In genomic region chr17:58923316-58923866, GRCm38 (mm10) we compare ENCODE assay signal across 15 mouse cellular contexts.
DNase-seq lines count a peak whose midpoint lies in the region; ATAC-seq and TF ChIP-seq lines count a peak whose summit lies in the region.
"Had no signal": no experiment of that assay in that cellular context is flagged by ENCODE, and none has a peak within 500 bp of the region (broad histone marks: within the 10 kb centered on the region; RNA-seq: fewer than 3 reads in every experiment).

No protein-coding gene starts in this region.

- no peak for ATAC-seq in hindbrain, postnatal 0 days
- ATAC-seq in hindbrain, embryonic 13.5 days (ENCODE audit: low FRiP score) = peak; percentile 43; the same call in 1 of the 2 replicates
- ATAC-seq in neural tube, embryonic 12.5 days (ENCODE audit: low FRiP score, low read depth) = 0 out of 2 replicates have a peak, but pooled peaks have one; percentile 9
- ATAC-seq in erythroid progenitor cell, adult 5-6 weeks (replicated peaks; ENCODE audit: low FRiP score, poor library complexity, severe bottlenecking) = no peak
- no peak for ATAC-seq in kidney, embryonic 15.5 days (replicated peaks; ENCODE audit: low FRiP score)
- no peak for ATAC-seq in forebrain, embryonic 14.5 days
- ATAC-seq: forebrain, postnatal 0 days; Patski had no signal

- no peak overlapping the region for H3K4me3 ChIP-seq in hindbrain, embryonic 10.5 days
- no peak overlapping the region for H3K4me3 ChIP-seq in hindbrain, postnatal 0 days (ENCODE audit: low read length)
- H3K4me3 ChIP-seq in hindbrain, embryonic 13.5 days = no peak overlapping the region
- H3K4me3 ChIP-seq in neural tube, embryonic 12.5 days = no peak overlapping the region
- H3K4me3 ChIP-seq in kidney, embryonic 15.5 days (replicated peaks) = no peak overlapping the region
- no peak overlapping the region for H3K4me3 ChIP-seq in forebrain, embryonic 14.5 days (ENCODE audit: low read depth, low read length)
- H3K4me3 ChIP-seq: myocyte had no signal

- H3K9ac ChIP-seq in hindbrain, postnatal 0 days (replicated peaks; ENCODE audit: low read length) = no peak overlapping the region
- H3K9ac ChIP-seq in hindbrain, embryonic 13.5 days = no peak overlapping the region
- H3K9ac ChIP-seq in neural tube, embryonic 12.5 days = no peak overlapping the region
- H3K9ac ChIP-seq in kidney, embryonic 15.5 days = no peak overlapping the region
- no peak overlapping the region for H3K9ac ChIP-seq in forebrain, embryonic 14.5 days (ENCODE audit: low read length)
- H3K9ac ChIP-seq: forebrain, postnatal 0 days had no signal

- peaks cover 29% of the 10 kb centered on the region for H3K4me1 ChIP-seq in hindbrain, embryonic 10.5 days (replicated peaks)
- H3K4me1 ChIP-seq in hindbrain, postnatal 0 days (ENCODE audit: insufficient read depth, low read length) = no peaks in the 10 kb centered on the region
- H3K4me1 ChIP-seq in hindbrain, embryonic 13.5 days (replicated peaks) = peaks cover 17% of the 10 kb centered on the region
- peaks cover 10% of the 10 kb centered on the region; the same call in 1 of the 2 replicates for H3K4me1 ChIP-seq in neural tube, embryonic 12.5 days
- H3K4me1 ChIP-seq in kidney, embryonic 15.5 days = 0 out of 2 replicates have a peak, but pooled peaks cover 4% of the 10 kb centered on the region
- H3K4me1 ChIP-seq in forebrain, embryonic 14.5 days (ENCODE audit: control insufficient read depth, insufficient read depth, low read length) = no peaks in the 10 kb centered on the region

- H3K36me3 ChIP-seq in hindbrain, embryonic 10.5 days = no peaks in the 10 kb centered on the region
- no peaks in the 10 kb centered on the region for H3K36me3 ChIP-seq in hindbrain, postnatal 0 days (ENCODE audit: insufficient read depth, low read length)
- H3K36me3 ChIP-seq in hindbrain, embryonic 13.5 days = no peaks in the 10 kb centered on the region
- H3K36me3 ChIP-seq in neural tube, embryonic 12.5 days = no peaks in the 10 kb centered on the region
- H3K36me3 ChIP-seq in kidney, embryonic 15.5 days = no peaks in the 10 kb centered on the region
- H3K36me3 ChIP-seq in forebrain, embryonic 14.5 days (ENCODE audit: control insufficient read depth, insufficient read depth, low read length) = no peaks in the 10 kb centered on the region

- no peak for DNase-seq in hindbrain, embryonic 10.5 days (ENCODE audit: low spot score)
- no peak for DNase-seq in hindbrain, postnatal 0 days (ENCODE audit: low spot score)
- DNase-seq in adrenal gland, adult (ENCODE audit: inconsistent age in 2 of 2, low spot score in 1 of 2) = peak; percentile 81 to 88
- no peak for DNase-seq in forebrain, embryonic 14.5 days (ENCODE audit: low spot score)
- DNase-seq: cerebellum, adult 8-10 months; forebrain, postnatal 0 days; heart, postnatal 14 days; lung, adult 18-20 months; lung, postnatal 4 days had no signal

- 64% methylated on average over 7 of the region's 7 CpGs for WGBS in hindbrain, embryonic 10.5 days
- 57% methylated on average over 7 of the region's 7 CpGs for WGBS in hindbrain, postnatal 0 days
- 62% methylated on average over 7 of the region's 7 CpGs for WGBS in hindbrain, embryonic 13.5 days
- 58% methylated on average over 7 of the region's 7 CpGs for WGBS in neural tube, embryonic 12.5 days
- WGBS in kidney, embryonic 15.5 days = 65% methylated on average over 7 of the region's 7 CpGs
- WGBS in forebrain, embryonic 14.5 days = 81% methylated on average over 7 of the region's 7 CpGs

- no peaks in the 10 kb centered on the region for H3K9me3 ChIP-seq in hindbrain, embryonic 10.5 days
- H3K9me3 ChIP-seq in hindbrain, postnatal 0 days (ENCODE audit: low read length) = no peaks in the 10 kb centered on the region
- no peaks in the 10 kb centered on the region for H3K9me3 ChIP-seq in hindbrain, embryonic 13.5 days
- no peaks in the 10 kb centered on the region for H3K9me3 ChIP-seq in neural tube, embryonic 12.5 days
- H3K9me3 ChIP-seq in kidney, embryonic 15.5 days (replicated peaks) = no peaks in the 10 kb centered on the region
- no peaks in the 10 kb centered on the region for H3K9me3 ChIP-seq in forebrain, embryonic 14.5 days (replicated peaks; ENCODE audit: control insufficient read depth, low read length)

- TF ChIP-seq CTCF in hindbrain, postnatal 0 days (IDR thresholded peaks at IDR 0.05; ENCODE audit: low read depth) = no peak

- no peaks in the 10 kb centered on the region for H3K27me3 ChIP-seq in hindbrain, embryonic 10.5 days (ENCODE audit: insufficient read depth, poor library complexity, severe bottlenecking)
- no peaks in the 10 kb centered on the region for H3K27me3 ChIP-seq in hindbrain, postnatal 0 days (ENCODE audit: insufficient read depth, low read length)
- no peaks in the 10 kb centered on the region for H3K27me3 ChIP-seq in hindbrain, embryonic 13.5 days
- H3K27me3 ChIP-seq in neural tube, embryonic 12.5 days (replicated peaks) = no peaks in the 10 kb centered on the region
- H3K27me3 ChIP-seq in kidney, embryonic 15.5 days = no peaks in the 10 kb centered on the region
- no peaks in the 10 kb centered on the region for H3K27me3 ChIP-seq in forebrain, embryonic 14.5 days (replicated peaks; ENCODE audit: control insufficient read depth, insufficient read depth, low read length)

- H3K4me2 ChIP-seq in hindbrain, postnatal 0 days (ENCODE audit: low read depth, low read length) = no peak overlapping the region
- H3K4me2 ChIP-seq in hindbrain, embryonic 13.5 days = no peak overlapping the region
- H3K4me2 ChIP-seq in neural tube, embryonic 12.5 days (replicated peaks) = no peak overlapping the region
- H3K4me2 ChIP-seq in kidney, embryonic 15.5 days = no peak overlapping the region
- H3K4me2 ChIP-seq in forebrain, embryonic 14.5 days (ENCODE audit: low read length) = no peak overlapping the region

- 0 out of 2 replicates have a peak overlapping the region, but pooled peaks have one; percentile 18 for H3K27ac ChIP-seq in hindbrain, embryonic 10.5 days
- H3K27ac ChIP-seq in hindbrain, postnatal 0 days = no peak overlapping the region
- H3K27ac ChIP-seq in hindbrain, embryonic 13.5 days = no peak overlapping the region
- H3K27ac ChIP-seq in neural tube, embryonic 12.5 days = no peak overlapping the region
- H3K27ac ChIP-seq in kidney, embryonic 15.5 days = no peak overlapping the region
- no peak overlapping the region for H3K27ac ChIP-seq in forebrain, embryonic 14.5 days (ENCODE audit: low read depth, low read length)

Comparison
In these comparisons a context has a peak if more than half of its experiments do, and no peak if none do; other contexts are left out.
1. ATAC-seq: peak in hindbrain, embryonic 13.5 days (single experiment) and neural tube, embryonic 12.5 days (single experiment); none in hindbrain, postnatal 0 days (single experiment), erythroid progenitor cell, adult 5-6 weeks (single experiment), kidney, embryonic 15.5 days (single experiment) and forebrain, embryonic 14.5 days (single experiment).
2. DNase-seq: peak in adrenal gland, adult (2 of 2); none in hindbrain, embryonic 10.5 days (single experiment), hindbrain, postnatal 0 days (single experiment) and forebrain, embryonic 14.5 days (single experiment).